9 mouse cellular contexts compared by ENCODE assay signal in genomic region chr2:48441991-48442544, GRCm38 (mm10).
DNase-seq lines count a peak whose midpoint lies in the region; ATAC-seq and TF ChIP-seq lines count a peak whose summit lies in the region.
"Had no signal": no experiment of that assay in that cellular context is flagged by ENCODE, and none has a peak within 500 bp of the region (broad histone marks: within the 10 kb centered on the region; RNA-seq: fewer than 3 reads in every experiment).

No protein-coding gene starts in this region.

- H3K4me1 ChIP-seq in forebrain, embryonic 10.5 days, result peaks cover 38% of the 10 kb centered on the region
- H3K4me1 ChIP-seq in forebrain, embryonic 11.5 days (replicated peaks; ENCODE audit: control insufficient read depth, insufficient read depth, low read length), result peaks cover 10% of the 10 kb centered on the region
- peaks cover 6% of the 10 kb centered on the region; the same call in 1 of the 2 replicates for H3K4me1 ChIP-seq in neural tube, embryonic 14.5 days (ENCODE audit: control insufficient read depth, insufficient read depth, low read length)
- peaks cover 18% of the 10 kb centered on the region for H3K4me1 ChIP-seq in neural tube, embryonic 15.5 days
- no peaks in the 10 kb centered on the region for H3K4me1 ChIP-seq in stomach, postnatal 0 days (replicated peaks; ENCODE audit: control insufficient read depth, insufficient read depth)

- no peak overlapping the region for H3K9ac ChIP-seq in forebrain, embryonic 11.5 days (ENCODE audit: low read length)
- H3K9ac ChIP-seq in neural tube, embryonic 14.5 days (replicated peaks; ENCODE audit: low read depth, low read length), result no peak overlapping the region
- H3K9ac ChIP-seq in neural tube, embryonic 15.5 days (replicated peaks), result no peak overlapping the region
- H3K9ac ChIP-seq in stomach, postnatal 0 days (ENCODE audit: low read length), result no peak overlapping the region
- H3K9ac ChIP-seq: embryonic facial prominence, embryonic 13.5 days had no signal

- H3K27ac ChIP-seq in forebrain, embryonic 10.5 days, result peak overlapping the region; percentile 74; the same call in 1 of the 2 replicates
- H3K27ac ChIP-seq in forebrain, embryonic 11.5 days (ENCODE audit: low read depth, low read length), result no peak overlapping the region
- H3K27ac ChIP-seq in neural tube, embryonic 14.5 days (ENCODE audit: low read depth, low read length), result no peak overlapping the region
- no peak overlapping the region for H3K27ac ChIP-seq in neural tube, embryonic 15.5 days (replicated peaks)
- peak overlapping the region; percentile 79 for H3K27ac ChIP-seq in stomach, postnatal 0 days (replicated peaks)
- H3K27ac ChIP-seq: embryonic facial prominence, embryonic 13.5 days had no signal

- no peaks in the 10 kb centered on the region for H3K9me3 ChIP-seq in forebrain, embryonic 10.5 days
- no peaks in the 10 kb centered on the region for H3K9me3 ChIP-seq in forebrain, embryonic 11.5 days (ENCODE audit: control insufficient read depth, low read length)
- no peaks in the 10 kb centered on the region for H3K9me3 ChIP-seq in neural tube, embryonic 14.5 days (ENCODE audit: control insufficient read depth, low read length)
- no peaks in the 10 kb centered on the region for H3K9me3 ChIP-seq in neural tube, embryonic 15.5 days (replicated peaks)
- H3K9me3 ChIP-seq in stomach, postnatal 0 days (ENCODE audit: control insufficient read depth, low read length), result no peaks in the 10 kb centered on the region
- H3K9me3 ChIP-seq: embryonic facial prominence, embryonic 13.5 days had no signal

- no peak for ATAC-seq in forebrain, embryonic 11.5 days (replicated peaks; ENCODE audit: low FRiP score)
- 0 out of 2 replicates have a peak, but pooled peaks have one; percentile 28 for ATAC-seq in neural tube, embryonic 14.5 days (ENCODE audit: low read depth)
- ATAC-seq in neural tube, embryonic 15.5 days (ENCODE audit: low FRiP score), result no peak
- peak; percentile 81 for ATAC-seq in stomach, postnatal 0 days (ENCODE audit: low FRiP score, low TSS enrichment)

- TF ChIP-seq EP300 in stomach, postnatal 0 days (optimal IDR thresholded peaks at IDR 0.05), result peak; percentile 65

- H3K4me3 ChIP-seq in forebrain, embryonic 10.5 days, result no peak overlapping the region
- no peak overlapping the region for H3K4me3 ChIP-seq in forebrain, embryonic 11.5 days (ENCODE audit: low read depth, low read length)
- H3K4me3 ChIP-seq in neural tube, embryonic 14.5 days (ENCODE audit: low read depth, low read length), result no peak overlapping the region
- H3K4me3 ChIP-seq in neural tube, embryonic 15.5 days (replicated peaks), result no peak overlapping the region
- no peak overlapping the region for H3K4me3 ChIP-seq in stomach, postnatal 0 days (ENCODE audit: low read depth, low read length)
- H3K4me3 ChIP-seq: embryonic facial prominence, embryonic 13.5 days had no signal

- no peak overlapping the region for H3K4me2 ChIP-seq in forebrain, embryonic 11.5 days (ENCODE audit: low read depth, low read length, severe bottlenecking)
- no peak overlapping the region for H3K4me2 ChIP-seq in neural tube, embryonic 14.5 days (ENCODE audit: low read depth, low read length)
- no peak overlapping the region for H3K4me2 ChIP-seq in neural tube, embryonic 15.5 days
- H3K4me2 ChIP-seq in stomach, postnatal 0 days (replicated peaks; ENCODE audit: low read depth), result peak overlapping the region; percentile 39
- H3K4me2 ChIP-seq: embryonic facial prominence, embryonic 13.5 days had no signal

- no peak for DNase-seq in forebrain, embryonic 10.5 days (ENCODE audit: extremely low spot score, low spot score)
- no peak for DNase-seq in forebrain, embryonic 11.5 days (ENCODE audit: low spot score)
- DNase-seq in kidney, adult 9 months, result peak; percentile 81
- peak; percentile 30 for DNase-seq in stomach, postnatal 0 days (ENCODE audit: low spot score)
- DNase-seq in spleen, postnatal 36 days (ENCODE audit: low spot score in 2 of 2), result no peak
- no peak for DNase-seq in heart, adult 8-10 months (ENCODE audit: low spot score)

- no peaks in the 10 kb centered on the region for H3K36me3 ChIP-seq in forebrain, embryonic 10.5 days (replicated peaks)
- no peaks in the 10 kb centered on the region for H3K36me3 ChIP-seq in forebrain, embryonic 11.5 days (ENCODE audit: control insufficient read depth, insufficient read depth, low read length)
- H3K36me3 ChIP-seq in neural tube, embryonic 14.5 days (ENCODE audit: control insufficient read depth, insufficient read depth, low read length), result no peaks in the 10 kb centered on the region
- H3K36me3 ChIP-seq in neural tube, embryonic 15.5 days, result no peaks in the 10 kb centered on the region
- H3K36me3 ChIP-seq in stomach, postnatal 0 days (ENCODE audit: control insufficient read depth, insufficient read depth, low read length), result no peaks in the 10 kb centered on the region
- H3K36me3 ChIP-seq: embryonic facial prominence, embryonic 13.5 days had no signal

- TF ChIP-seq CTCF in stomach, postnatal 0 days (IDR thresholded peaks at IDR 0.05; ENCODE audit: low read depth), result 0 out of 2 replicates have a peak, but pooled peaks have one; percentile 9

- WGBS in forebrain, embryonic 10.5 days, result 90% methylated on average over 10 of the region's 10 CpGs
- whole genome bisulfite sequencing in forebrain, embryonic 11.5 days, result 85% methylated on average over 10 of the region's 10 CpGs
- WGBS in neural tube, embryonic 14.5 days, result 49% methylated on average over 10 of the region's 10 CpGs
- 48% methylated on average over 10 of the region's 10 CpGs for WGBS in neural tube, embryonic 15.5 days
- WGBS in stomach, postnatal 0 days, result 46% methylated on average over 10 of the region's 10 CpGs

- H3K27me3 ChIP-seq in forebrain, embryonic 10.5 days (ENCODE audit: poor library complexity, severe bottlenecking), result no peaks in the 10 kb centered on the region
- no peaks in the 10 kb centered on the region for H3K27me3 ChIP-seq in forebrain, embryonic 11.5 days (ENCODE audit: control insufficient read depth, insufficient read depth, low read length)
- no peaks in the 10 kb centered on the region for H3K27me3 ChIP-seq in neural tube, embryonic 14.5 days (ENCODE audit: control insufficient read depth, insufficient read depth, low read length)
- H3K27me3 ChIP-seq in neural tube, embryonic 15.5 days (replicated peaks), result no peaks in the 10 kb centered on the region
- H3K27me3 ChIP-seq in stomach, postnatal 0 days (ENCODE audit: control insufficient read depth, insufficient read depth, low read length), result no peaks in the 10 kb centered on the region
- H3K27me3 ChIP-seq: embryonic facial prominence, embryonic 13.5 days had no signal

Comparison
In these comparisons a context has a peak if more than half of its experiments do, and no peak if none do; other contexts are left out.
1. H3K27ac ChIP-seq: peak in forebrain, embryonic 10.5 days (single experiment) and stomach, postnatal 0 days (single experiment); none in forebrain, embryonic 11.5 days (single experiment), neural tube, embryonic 14.5 days (single experiment) and neural tube, embryonic 15.5 days (single experiment).
2. ATAC-seq: peak in neural tube, embryonic 14.5 days (single experiment) and stomach, postnatal 0 days (single experiment); none in forebrain, embryonic 11.5 days (single experiment) and neural tube, embryonic 15.5 days (single experiment).
3. DNase-seq: peak in kidney, adult 9 months (single experiment) and stomach, postnatal 0 days (single experiment); none in forebrain, embryonic 10.5 days (single experiment), forebrain, embryonic 11.5 days (single experiment), spleen, postnatal 36 days (0 of 2) and heart, adult 8-10 months (single experiment).